Mouse (Mus musculus) hindbrain, embryonic 16.5 days (tissue): ENCODE data around the gene Gm10961. TPM values are rescaled to one million over a fixed set of nuclear protein-coding genes. Genes with fewer than 3 reads are reported as not detected.
A peak's percentile ranks its signal among the peaks of the same experiment; 100 is the strongest.

ENCODE experiments used
- ATAC-seq: fragments of 200-750 bp; cut with Nextera tagmentation; 2 replicates; pipeline ENCODE4 v1.8.0; 2017; ENCODE audit warnings: moderate TSS enrichment, moderate library complexity
- H3K27ac ChIP-seq: fragments of 300-500 bp; sonication (generic); 2 replicates; pipeline ENCODE4 v1.5.1; 2014; ENCODE audit warnings: low read depth, mild to moderate bottlenecking, control low read depth, low read length, moderate library complexity
- H3K27me3 ChIP-seq: fragments of 300-500 bp; sonication (generic); replicated peaks from 2 replicates; pipeline ENCODE4 v1.6.1; 2014; ENCODE audit warnings: low read length; ENCODE audit not compliant: control insufficient read depth, insufficient read depth
- H3K36me3 ChIP-seq: fragments of 300-500 bp; sonication (generic); 2 replicates; pipeline ENCODE4 v1.6.1; 2014; ENCODE audit warnings: mild to moderate bottlenecking, low read length, moderate library complexity, mixed read lengths; ENCODE audit not compliant: control insufficient read depth, insufficient read depth
- H3K4me1 ChIP-seq: fragments of 300-500 bp; sonication (generic); 2 replicates; pipeline ENCODE4 v1.6.1; 2014; ENCODE audit warnings: low read depth, low read length; ENCODE audit not compliant: control insufficient read depth, insufficient read depth
- H3K4me2 ChIP-seq: fragments of 300-500 bp; sonication (generic); 2 replicates; pipeline ENCODE4 v1.6.1; 2014; ENCODE audit warnings: mild to moderate bottlenecking, low read length, control low read depth, moderate library complexity
- H3K4me3 ChIP-seq: fragments of 300-500 bp; sonication (generic); 2 replicates; pipeline ENCODE4 v1.5.1; 2014; ENCODE audit warnings: mild to moderate bottlenecking, low read length, control low read depth, moderate library complexity
- H3K9ac ChIP-seq: fragments of 300-500 bp; sonication (generic); 2 replicates; pipeline ENCODE4 v1.6.1; 2014; ENCODE audit warnings: low read depth, mild to moderate bottlenecking, control low read depth, low read length, moderate library complexity
- H3K9me3 ChIP-seq: fragments of 300-500 bp; sonication (generic); 2 replicates; pipeline ENCODE4 v1.6.1; 2014; ENCODE audit warnings: mild to moderate bottlenecking, low read length, moderate library complexity; ENCODE audit not compliant: control insufficient read depth
- WGBS: fragments of 180-500 bp; shearing (Covaris S2); extraction: QIAGEN DNeasy Blood & Tissue Kit; methylation state at CpG from one replicate; pipeline ENCODE4 v1.1.7; 2014; 5-methylcytosine and 5-hydroxymethylcytosine counted together
- polyA plus RNA-seq: library from polyadenylated mRNA; unstranded; fragments of >200 nt; fragmentation: Nextera tagmentation; extraction: Ambion mirVana; gene quantifications from 2 replicates; pipeline ENCODE4 v1.2.1, GENCODE M21; 2015

Gm10961 gene
- not detected in 2 replicates for polyA plus RNA-seq

GRCm38 (mm10) chr3:107630682-107631522, at the start of gene Gm10961:
TSS of gene Gm10961 (plus strand) at chr3:107631322.
- no peaks in the 10 kb centered on the region for H3K27me3 ChIP-seq
- ATAC-seq = peak; percentile 80
- peak within 1 kb of the TSS; percentile 100 for H3K9ac ChIP-seq
- H3K4me2 ChIP-seq = peak within 1 kb of the TSS; percentile 61
- H3K36me3 ChIP-seq = peaks cover 18% of the 10 kb centered on the region
- peak within 1 kb of the TSS; percentile 99 for H3K4me3 ChIP-seq
- peaks cover 13% of the 10 kb centered on the region for H3K4me1 ChIP-seq
- WGBS = under 1% methylated on average over 45 of the region's 48 CpGs
- peak within 1 kb of the TSS; percentile 99 for H3K27ac ChIP-seq
- no peaks in the 10 kb centered on the region for H3K9me3 ChIP-seq

DNA sequence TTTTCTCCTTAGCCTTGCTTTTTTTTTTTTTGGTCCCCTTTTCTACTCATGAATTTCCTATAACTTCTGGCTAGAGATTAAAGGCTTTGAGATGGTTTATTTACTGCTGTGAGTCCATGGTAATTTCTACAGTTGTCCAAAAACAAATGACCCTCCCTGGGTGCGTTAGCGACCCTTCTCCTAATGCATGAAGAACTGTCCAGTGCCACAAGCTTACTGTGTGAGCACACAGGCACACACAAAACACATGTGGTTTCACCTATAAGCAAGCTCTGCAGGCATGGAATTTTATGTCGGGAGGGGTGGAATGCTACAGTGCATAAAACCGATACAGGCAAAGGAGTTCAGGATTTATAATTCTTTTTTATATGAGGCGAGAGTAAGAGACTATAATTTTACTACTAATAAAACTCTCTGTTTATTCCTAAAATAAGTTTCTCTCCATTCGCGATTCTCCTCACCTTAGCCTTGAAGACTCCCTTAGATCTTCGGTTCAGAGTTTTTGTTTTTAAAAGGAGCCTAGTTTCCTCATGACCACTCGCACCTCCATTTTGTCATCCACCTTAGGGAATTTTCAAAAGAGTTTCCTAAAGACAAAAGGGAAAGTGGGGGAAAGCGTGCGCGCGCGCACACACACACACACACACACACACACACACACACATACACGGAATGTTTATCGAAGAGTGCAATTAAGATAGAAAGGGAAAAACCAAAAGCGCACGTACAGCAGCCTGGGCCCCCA, 48.8 kb upstream of the Gm10961 start:
- Histone ChIP-seq H3K4me1 (peaks cover 4% of the 10 kb centered on the region; the same call in 1 of the 2 replicates), H3K36me3 (no peaks in the 10 kb centered on the region), H3K4me2 (peak overlapping the region; percentile 33), H3K9me3 (no peaks in the 10 kb centered on the region), H3K27me3 (peaks cover 56% of the 10 kb centered on the region), H3K4me3 (peak overlapping the region; percentile 28; the same call in 1 of the 2 replicates), H3K9ac (no peak overlapping the region), H3K27ac (no peak overlapping the region)
- 2% methylated on average over 18 of the region's 18 CpGs for WGBS
- ATAC-seq = no peak

- WGBS = 1% methylated on average over 65 of the region's 65 CpGs
- H3K4me3 ChIP-seq = peak overlapping the region; percentile 28
These were observed 48.0 kb upstream of the Gm10961 start for GRCm38 (mm10) chr3:107582875-107583767.

DNA sequence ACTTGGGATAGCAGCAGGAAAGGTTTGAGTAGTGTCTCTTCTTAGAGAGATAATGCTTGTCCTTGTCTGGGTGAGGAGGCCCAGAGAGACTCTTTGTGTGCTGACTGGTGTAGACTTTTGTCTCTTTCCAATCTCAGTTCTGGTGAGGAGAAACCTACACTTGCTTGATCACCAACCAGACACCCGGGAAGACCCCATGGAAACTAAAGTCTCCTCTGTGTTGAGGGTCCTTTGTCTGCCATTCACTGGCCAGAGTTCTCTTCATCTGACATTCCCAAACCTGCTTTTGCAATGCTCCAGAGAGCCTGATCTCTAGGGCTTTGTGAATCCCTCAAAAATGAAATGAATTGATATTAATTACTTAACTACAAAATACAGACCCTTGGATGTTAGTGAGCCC, 47.2 kb upstream of the Gm10961 start:
- Histone ChIP-seq H3K9me3 (no peaks in the 10 kb centered on the region), H3K4me1 (peaks cover 4% of the 10 kb centered on the region; the same call in 1 of the 2 replicates), H3K4me2 (no peak overlapping the region), H3K27me3 (peaks cover 49% of the 10 kb centered on the region), H3K36me3 (no peaks in the 10 kb centered on the region), H3K27ac (no peak overlapping the region), H3K4me3 (no peak overlapping the region), H3K9ac (no peak overlapping the region)
- WGBS = 20% methylated on average over 1 of the region's 1 CpGs
- ATAC-seq = no peak

More at GRCm38 (mm10) chr3:107582875-107583767, 48.0 kb upstream of the Gm10961 start:
- Histone ChIP-seq H3K9ac (no peak overlapping the region), H3K4me1 (peaks cover 4% of the 10 kb centered on the region; the same call in 1 of the 2 replicates), H3K9me3 (no peaks in the 10 kb centered on the region), H3K36me3 (no peaks in the 10 kb centered on the region), H3K27me3 (peaks cover 52% of the 10 kb centered on the region), H3K4me2 (peak overlapping the region; percentile 33), H3K27ac (no peak overlapping the region)
- ATAC-seq = no peak

- Histone ChIP-seq H3K9ac (no peak overlapping the region), H3K4me2 (no peak overlapping the region), H3K27ac (no peak overlapping the region), H3K4me1 (peaks cover 4% of the 10 kb centered on the region; the same call in 1 of the 2 replicates), H3K9me3 (no peaks in the 10 kb centered on the region), H3K4me3 (no peak overlapping the region), H3K36me3 (no peaks in the 10 kb centered on the region), H3K27me3 (peaks cover 38% of the 10 kb centered on the region)
- ATAC-seq = no peak
- 71% methylated on average over 6 of the region's 6 CpGs for WGBS
These were observed 44.6 kb upstream of the Gm10961 start for GRCm38 (mm10) chr3:107586504-107586903.

DNA sequence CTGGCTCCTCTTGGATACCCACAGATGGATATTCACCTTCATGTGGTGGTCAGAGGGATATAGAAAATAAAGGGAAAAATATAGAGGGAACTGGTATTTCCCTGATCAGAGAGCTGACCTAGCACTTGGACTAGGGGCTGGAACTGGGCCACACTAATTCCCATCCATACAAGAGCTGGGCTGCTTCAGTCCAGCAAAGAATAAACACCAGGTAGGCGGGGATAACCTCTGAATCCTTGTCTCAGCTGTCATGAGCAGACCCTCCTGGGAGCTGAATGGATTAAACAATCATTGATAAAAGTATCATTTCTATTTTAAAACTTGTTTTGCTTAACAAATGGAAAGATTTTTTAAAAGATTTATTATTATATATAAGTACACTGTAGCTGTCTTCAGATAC, 39.5 kb upstream of the Gm10961 start:
- 59% methylated on average over 1 of the region's 1 CpGs for WGBS
- ATAC-seq = no peak

GRCm38 (mm10) chr3:107593632-107594031, 37.5 kb upstream of the Gm10961 start:
- Histone ChIP-seq H3K4me1 (peaks cover 8% of the 10 kb centered on the region), H3K9ac (no peak overlapping the region), H3K27ac (no peak overlapping the region), H3K4me2 (no peak overlapping the region), H3K9me3 (no peaks in the 10 kb centered on the region), H3K27me3 (peaks cover 49% of the 10 kb centered on the region), H3K4me3 (no peak overlapping the region), H3K36me3 (no peaks in the 10 kb centered on the region)
- no peak for ATAC-seq
- 56% methylated on average over 2 of the region's 2 CpGs for WGBS

More for the DNA sequence above, 39.5 kb upstream of the Gm10961 start:
- Histone ChIP-seq H3K4me1 (peaks cover 8% of the 10 kb centered on the region), H3K9me3 (no peaks in the 10 kb centered on the region), H3K4me3 (no peak overlapping the region), H3K36me3 (no peaks in the 10 kb centered on the region), H3K9ac (no peak overlapping the region), H3K4me2 (no peak overlapping the region), H3K27me3 (peaks cover 45% of the 10 kb centered on the region), H3K27ac (no peak overlapping the region)

- Histone ChIP-seq H3K4me1 (peaks cover 8% of the 10 kb centered on the region), H3K4me3 (peak within 1 kb of the TSS; percentile 34), H3K36me3 (no peaks in the 10 kb centered on the region), H3K9me3 (no peaks in the 10 kb centered on the region), H3K27me3 (peaks cover 54% of the 10 kb centered on the region), H3K4me2 (peak within 1 kb of the TSS; percentile 59), H3K9ac (peak within 1 kb of the TSS; percentile 45), H3K27ac (no peak within 1 kb of the TSS)
- ATAC-seq = 0 out of 2 replicates have a peak, but pooled peaks have one; percentile 16
- 2% methylated on average over 25 of the region's 46 CpGs for WGBS
These were observed 36.4 kb upstream of the Gm10961 start, which contains the start of gene Alx3 for GRCm38 (mm10) chr3:107594662-107595263. TSS of gene Alx3 (plus strand) at chr3:107595031.
